Mouse (Mus musculus) adrenal gland, postnatal 36 days (tissue): ENCODE results near the gene Trap1. TPM values are rescaled to one million over a fixed set of nuclear protein-coding genes. Genes with fewer than 3 reads are reported as not detected.

Source experiments
- microRNA-seq: library from miRNA; unstranded; fragments of <30 nt; microRNA quantifications from one replicate; pipeline ENCODE4 v1.2.0, GENCODE M21; 2021
- total RNA-seq, 2 experiments: library from RNA; stranded (reverse); gene quantifications; 2 replicates each; pipeline ENCODE4 v1.2.3; 2021

The Trap1 gene
- total RNA-seq, 2 experiments from 2014 or later, result 197 to 218 TPM

Small RNAs within 50 kb of the gene (microRNA-seq; reads per million reads assigned to microRNA genes)
- not detected for gene Gm23413

Other genes with a start within 250 kb of the Trap1 start
- gene Olfr15, start 246.9 kb downstream of the Trap1 start, total RNA-seq, result not detected
- 10 to 100 TPM in 1 of 2 experiments, 1 to 10 TPM in 1; 2.5 to 12.0 TPM for gene Zfp174, start 230.6 kb downstream of the Trap1 start, total RNA-seq
- 100 to 1,000 TPM in 1 of 2 experiments, 10 to 100 TPM in 1; 74.8 to 115 TPM for gene Naa60, start 205.5 kb downstream of the Trap1 start, total RNA-seq
- 10 to 100 TPM; 14.1 to 21.7 TPM for gene Zfp597, start 193.3 kb downstream of the Trap1 start, total RNA-seq
- gene Gm20695, start 193.2 kb downstream of the Trap1 start, total RNA-seq, result 1 to 10 TPM; 1.3 to 1.5 TPM
- 1 to 10 TPM; 3.2 to 4.0 TPM for gene 1700037C18Rik, start 169.1 kb downstream of the Trap1 start, total RNA-seq
- 10 to 100 TPM; 16.9 to 20.8 TPM for gene Cluap1, start 169.0 kb downstream of the Trap1 start, total RNA-seq
- gene Nlrc3, start 101.2 kb downstream of the Trap1 start, total RNA-seq, result 1 to 10 TPM; 3.1 to 3.8 TPM
- gene Slx4, start 74.1 kb downstream of the Trap1 start, total RNA-seq, result 10 to 100 TPM; 18.1 to 53.9 TPM
- gene Dnase1, start 40.9 kb downstream of the Trap1 start, total RNA-seq, result not detected
- gene Crebbp, start 136.2 kb upstream of the Trap1 start, total RNA-seq, result 10 to 100 TPM; 56.4 to 60.5 TPM